Mouse (Mus musculus) kidney, adult 9 months (tissue): ENCODE data around the gene Rptor.

Source experiments
- DNase-seq: peaks from one replicate; pipeline ENCODE4 v3.0.0; 2022

The Rptor gene

GRCm38 (mm10) chr11:119657534-119657933 lies 54.8 kb downstream of the Rptor start:
- no peak for DNase-seq

GRCm38 (mm10) chr11:119659296-119659695 lies 56.6 kb downstream of the Rptor start:
- DNase-seq: no peak

- DNase-seq: peak; percentile 48
These were observed 58.8 kb downstream of the Rptor start for GRCm38 (mm10) chr11:119661479-119661878.

GRCm38 (mm10) chr11:119663876-119664275 lies 61.2 kb downstream of the Rptor start:
- peak; percentile 17 for DNase-seq

GRCm38 (mm10) chr11:119664678-119665307 lies 62.1 kb downstream of the Rptor start:
- no peak for DNase-seq

GRCm38 (mm10) chr11:119665308-119665702 lies 62.6 kb downstream of the Rptor start:
- DNase-seq: no peak

GRCm38 (mm10) chr11:119666567-119667108 lies 63.9 kb downstream of the Rptor start:
- DNase-seq: no peak

- DNase-seq: no peak
These were observed 68.3 kb downstream of the Rptor start for GRCm38 (mm10) chr11:119670690-119671666.

GRCm38 (mm10) chr11:119672041-119672440 lies 69.3 kb downstream of the Rptor start:
- DNase-seq: no peak

GRCm38 (mm10) chr11:119672775-119673174 lies 70.1 kb downstream of the Rptor start:
- DNase-seq: no peak

GRCm38 (mm10) chr11:119674835-119675234 lies 72.1 kb downstream of the Rptor start:
- no peak for DNase-seq

GRCm38 (mm10) chr11:119675546-119675945 lies 72.8 kb downstream of the Rptor start:
- no peak for DNase-seq

GRCm38 (mm10) chr11:119676751-119677411 lies 74.2 kb downstream of the Rptor start:
- DNase-seq: no peak

- DNase-seq: no peak
These were observed 75.7 kb downstream of the Rptor start for GRCm38 (mm10) chr11:119678427-119678826.

GRCm38 (mm10) chr11:119680735-119681134 lies 78.0 kb downstream of the Rptor start:
- no peak for DNase-seq

GRCm38 (mm10) chr11:119682285-119682684 lies 79.6 kb downstream of the Rptor start:
- no peak for DNase-seq

GRCm38 (mm10) chr11:119683796-119684195 lies 81.1 kb downstream of the Rptor start:
- no peak for DNase-seq

GRCm38 (mm10) chr11:119685477-119685876 lies 82.8 kb downstream of the Rptor start:
- peak; percentile 49 for DNase-seq

- no peak for DNase-seq
These were observed 83.4 kb downstream of the Rptor start for GRCm38 (mm10) chr11:119685910-119686659.

GRCm38 (mm10) chr11:119687316-119687715 lies 84.6 kb downstream of the Rptor start:
- DNase-seq: no peak

GRCm38 (mm10) chr11:119687966-119688365 lies 85.3 kb downstream of the Rptor start:
- no peak for DNase-seq

GRCm38 (mm10) chr11:119689936-119690335 lies 87.2 kb downstream of the Rptor start:
- no peak for DNase-seq
